23 mouse cellular contexts compared by ENCODE assay signal in the genomic region with DNA sequence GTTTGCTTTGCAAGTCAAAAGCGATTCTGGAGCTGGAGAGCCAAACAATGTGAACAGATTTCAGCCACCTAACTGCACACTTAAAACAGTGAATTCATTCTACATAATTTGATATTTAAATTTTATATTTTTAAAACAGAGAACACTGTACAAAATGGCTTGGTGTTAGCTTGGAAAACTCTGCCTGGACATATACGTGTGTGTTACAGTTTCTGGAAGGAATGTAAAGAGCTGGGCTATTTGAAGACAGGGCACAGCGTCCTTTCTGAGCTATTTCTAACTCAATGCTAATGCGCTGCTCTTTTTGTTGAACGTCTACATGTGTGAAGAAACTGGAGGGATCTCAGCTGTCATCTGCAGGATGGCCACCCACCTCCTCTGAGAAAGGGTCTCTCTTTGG.
"Had no signal": no experiment of that assay in that cellular context is flagged by ENCODE, and none has a peak within 500 bp of the region (broad histone marks: within the 10 kb centered on the region; RNA-seq: fewer than 3 reads in every experiment).

No protein-coding gene starts in this region.

- H3K27me3 ChIP-seq: kidney, embryonic 15.5 days; limb, embryonic 13.5 days; liver, embryonic 12.5 days; liver, embryonic 15.5 days; lung, embryonic 15.5 days; megakaryocyte, embryonic 14.5 days; midbrain, embryonic 13.5 days; neural tube, embryonic 13.5 days had no signal

- H3K4me2 ChIP-seq: kidney, embryonic 15.5 days; limb, embryonic 13.5 days; liver, embryonic 12.5 days; liver, embryonic 15.5 days; lung, embryonic 15.5 days; midbrain, embryonic 13.5 days; neural tube, embryonic 13.5 days had no signal

- H3K9ac ChIP-seq: kidney, embryonic 15.5 days; limb, embryonic 13.5 days; liver, embryonic 12.5 days; liver, embryonic 15.5 days; lung, embryonic 15.5 days; midbrain, embryonic 13.5 days; neural tube, embryonic 13.5 days had no signal

- H3K4me3 ChIP-seq: kidney, embryonic 15.5 days; limb, embryonic 10.5 days; limb, embryonic 13.5 days; liver, embryonic 12.5 days; liver, embryonic 15.5 days; lung, embryonic 15.5 days; megakaryocyte, embryonic 14.5 days; midbrain, embryonic 10.5 days; midbrain, embryonic 13.5 days; myocyte; neural tube, embryonic 13.5 days had no signal

- H3K4me1 ChIP-seq: kidney, embryonic 15.5 days; limb, embryonic 10.5 days; limb, embryonic 13.5 days; liver, embryonic 12.5 days; liver, embryonic 15.5 days; lung, embryonic 15.5 days; megakaryocyte, embryonic 14.5 days; midbrain, embryonic 10.5 days; midbrain, embryonic 13.5 days; neural tube, embryonic 13.5 days had no signal

- H3K9me3 ChIP-seq: kidney, embryonic 15.5 days; limb, embryonic 10.5 days; limb, embryonic 13.5 days; liver, embryonic 12.5 days; liver, embryonic 15.5 days; lung, embryonic 15.5 days; midbrain, embryonic 10.5 days; midbrain, embryonic 13.5 days; neural tube, embryonic 13.5 days had no signal

- ATAC-seq: liver, embryonic 12.5 days; midbrain, embryonic 13.5 days; midbrain, embryonic 16.5 days had no signal

- DNase-seq: kidney, postnatal 10 days; kidney, postnatal 36 days; layer of hippocampus, postnatal 36 days; liver; lung, adult 18-20 months; lung, postnatal 10 days; lung, postnatal 36 days; retina, postnatal 1 day; thymus, adult 2 months; thymus, postnatal 14 days; thymus, postnatal 4 days had no signal

- H3K27ac ChIP-seq: kidney, embryonic 15.5 days; limb, embryonic 10.5 days; limb, embryonic 13.5 days; liver, embryonic 12.5 days; liver, embryonic 15.5 days; lung, embryonic 15.5 days; midbrain, embryonic 10.5 days; midbrain, embryonic 13.5 days; neural tube, embryonic 13.5 days had no signal
